Mouse (Mus musculus): ENCODE data around the gene Arap1. TPM values are rescaled to one million over a fixed set of nuclear protein-coding genes. Genes with fewer than 3 reads are reported as not detected.

Gene Arap1
- polyA plus RNA-seq, 1 experiment from 2014 or later, result 75.5 TPM

- H3K9ac ChIP-seq (ENCODE audit: low read depth, low read length), result no peak overlapping the region
- H3K4me2 ChIP-seq (ENCODE audit: low read depth, low read length), result no peak overlapping the region
- no peaks in the 10 kb centered on the region for H3K36me3 ChIP-seq (ENCODE audit: control insufficient read depth, insufficient read depth, low read length)
- DNase-seq (ENCODE audit: low spot score), result no peak
- no peaks in the 10 kb centered on the region for H3K9me3 ChIP-seq (ENCODE audit: control insufficient read depth, low read length)
- no peaks in the 10 kb centered on the region for H3K27me3 ChIP-seq (replicated peaks; ENCODE audit: control insufficient read depth, insufficient read depth, low read length)
- no peaks in the 10 kb centered on the region for H3K4me1 ChIP-seq (ENCODE audit: control insufficient read depth, insufficient read depth, low read length)
- H3K27ac ChIP-seq (replicated peaks; ENCODE audit: low read depth, low read length), result no peak overlapping the region
- no peak overlapping the region for H3K4me3 ChIP-seq (ENCODE audit: low read depth, low read length)
- 38% methylated on average over 3 of the region's 3 CpGs for WGBS
- no peak for ATAC-seq (ENCODE audit: low read depth)
Measured at GRCm38 (mm10) chr7:101356868-101357267, 9.0 kb downstream of the Arap1 start.

GRCm38 (mm10) chr7:101360406-101360805 is 12.5 kb downstream of the Arap1 start:
- H3K36me3 ChIP-seq (ENCODE audit: control insufficient read depth, insufficient read depth, low read length), result no peaks in the 10 kb centered on the region
- H3K9ac ChIP-seq (ENCODE audit: low read depth, low read length), result no peak overlapping the region
- H3K27me3 ChIP-seq (replicated peaks; ENCODE audit: control insufficient read depth, insufficient read depth, low read length), result no peaks in the 10 kb centered on the region
- no peak overlapping the region for H3K4me3 ChIP-seq (ENCODE audit: low read depth, low read length)
- H3K27ac ChIP-seq (replicated peaks; ENCODE audit: low read depth, low read length), result no peak overlapping the region
- no peaks in the 10 kb centered on the region for H3K4me1 ChIP-seq (ENCODE audit: control insufficient read depth, insufficient read depth, low read length)
- 58% methylated on average over 3 of the region's 3 CpGs for WGBS
- H3K9me3 ChIP-seq (ENCODE audit: control insufficient read depth, low read length), result no peaks in the 10 kb centered on the region
- DNase-seq (ENCODE audit: low spot score), result no peak
- no peak for ATAC-seq (ENCODE audit: low read depth)
- H3K4me2 ChIP-seq (ENCODE audit: low read depth, low read length), result no peak overlapping the region

- DNase-seq (ENCODE audit: low spot score) (no peak), ATAC-seq (ENCODE audit: low read depth) (no peak)
- Histone ChIP-seq H3K9me3 (ENCODE audit: control insufficient read depth, low read length) (no peaks in the 10 kb centered on the region), H3K36me3 (ENCODE audit: control insufficient read depth, insufficient read depth, low read length) (no peaks in the 10 kb centered on the region), H3K27ac (replicated peaks; ENCODE audit: low read depth, low read length) (no peak overlapping the region), H3K4me1 (ENCODE audit: control insufficient read depth, insufficient read depth, low read length) (no peaks in the 10 kb centered on the region), H3K9ac (ENCODE audit: low read depth, low read length) (no peak overlapping the region), H3K4me3 (ENCODE audit: low read depth, low read length) (no peak overlapping the region), H3K27me3 (replicated peaks; ENCODE audit: control insufficient read depth, insufficient read depth, low read length) (no peaks in the 10 kb centered on the region), H3K4me2 (ENCODE audit: low read depth, low read length) (no peak overlapping the region)
- 73% methylated on average over 4 of the region's 4 CpGs for WGBS
Measured at GRCm38 (mm10) chr7:101361021-101361420, 13.2 kb downstream of the Arap1 start.

- ATAC-seq (ENCODE audit: low read depth) (no peak), DNase-seq (ENCODE audit: low spot score) (no peak)
- Histone ChIP-seq H3K9me3 (ENCODE audit: control insufficient read depth, low read length) (no peaks in the 10 kb centered on the region), H3K4me1 (ENCODE audit: control insufficient read depth, insufficient read depth, low read length) (no peaks in the 10 kb centered on the region), H3K4me3 (ENCODE audit: low read depth, low read length) (no peak overlapping the region), H3K36me3 (ENCODE audit: control insufficient read depth, insufficient read depth, low read length) (no peaks in the 10 kb centered on the region), H3K27me3 (replicated peaks; ENCODE audit: control insufficient read depth, insufficient read depth, low read length) (no peaks in the 10 kb centered on the region), H3K27ac (replicated peaks; ENCODE audit: low read depth, low read length) (no peak overlapping the region), H3K4me2 (ENCODE audit: low read depth, low read length) (no peak overlapping the region), H3K9ac (ENCODE audit: low read depth, low read length) (no peak overlapping the region)
- 58% methylated on average over 3 of the region's 4 CpGs for whole genome bisulfite sequencing
Measured at GRCm38 (mm10) chr7:101361767-101362166, 13.9 kb downstream of the Arap1 start.

GRCm38 (mm10) chr7:101362791-101363191 is 14.9 kb downstream of the Arap1 start:
- Histone ChIP-seq H3K4me1 (ENCODE audit: control insufficient read depth, insufficient read depth, low read length) (no peaks in the 10 kb centered on the region), H3K9ac (ENCODE audit: low read depth, low read length) (no peak overlapping the region), H3K27me3 (replicated peaks; ENCODE audit: control insufficient read depth, insufficient read depth, low read length) (no peaks in the 10 kb centered on the region), H3K4me2 (ENCODE audit: low read depth, low read length) (no peak overlapping the region), H3K36me3 (ENCODE audit: control insufficient read depth, insufficient read depth, low read length) (no peaks in the 10 kb centered on the region), H3K9me3 (ENCODE audit: control insufficient read depth, low read length) (no peaks in the 10 kb centered on the region), H3K4me3 (ENCODE audit: low read depth, low read length) (no peak overlapping the region), H3K27ac (replicated peaks; ENCODE audit: low read depth, low read length) (no peak overlapping the region)
- ATAC-seq (ENCODE audit: low read depth) (no peak), DNase-seq (ENCODE audit: low spot score) (no peak)
- WGBS, result 78% methylated on average over 4 of the region's 5 CpGs

GRCm38 (mm10) chr7:101363914-101364313 is 16.0 kb downstream of the Arap1 start:
- WGBS, result 72% methylated on average over 5 of the region's 5 CpGs
- no peak overlapping the region for H3K27ac ChIP-seq (replicated peaks; ENCODE audit: low read depth, low read length)
- no peak overlapping the region for H3K4me2 ChIP-seq (ENCODE audit: low read depth, low read length)
- no peak overlapping the region for H3K4me3 ChIP-seq (ENCODE audit: low read depth, low read length)
- DNase-seq (ENCODE audit: low spot score) (no peak), ATAC-seq (ENCODE audit: low read depth) (no peak)
- H3K9ac ChIP-seq (ENCODE audit: low read depth, low read length), result no peak overlapping the region
- H3K9me3 ChIP-seq (ENCODE audit: control insufficient read depth, low read length), result no peaks in the 10 kb centered on the region
- no peaks in the 10 kb centered on the region for H3K4me1 ChIP-seq (ENCODE audit: control insufficient read depth, insufficient read depth, low read length)
- no peaks in the 10 kb centered on the region for H3K36me3 ChIP-seq (ENCODE audit: control insufficient read depth, insufficient read depth, low read length)
- no peaks in the 10 kb centered on the region for H3K27me3 ChIP-seq (replicated peaks; ENCODE audit: control insufficient read depth, insufficient read depth, low read length)

GRCm38 (mm10) chr7:101367901-101368852 is 20.3 kb downstream of the Arap1 start:
- Histone ChIP-seq H3K27me3 (replicated peaks; ENCODE audit: control insufficient read depth, insufficient read depth, low read length) (no peaks in the 10 kb centered on the region), H3K9me3 (ENCODE audit: control insufficient read depth, low read length) (no peaks in the 10 kb centered on the region), H3K4me1 (ENCODE audit: control insufficient read depth, insufficient read depth, low read length) (no peaks in the 10 kb centered on the region), H3K4me3 (ENCODE audit: low read depth, low read length) (no peak overlapping the region), H3K36me3 (ENCODE audit: control insufficient read depth, insufficient read depth, low read length) (no peaks in the 10 kb centered on the region), H3K9ac (ENCODE audit: low read depth, low read length) (no peak overlapping the region), H3K27ac (replicated peaks; ENCODE audit: low read depth, low read length) (no peak overlapping the region), H3K4me2 (ENCODE audit: low read depth, low read length) (no peak overlapping the region)
- ATAC-seq (ENCODE audit: low read depth) (no peak), DNase-seq (ENCODE audit: low spot score) (no peak)
- 55% methylated on average over 11 of the region's 11 CpGs for WGBS

GRCm38 (mm10) chr7:101369666-101370065 is 21.8 kb downstream of the Arap1 start:
- H3K27ac ChIP-seq (replicated peaks; ENCODE audit: low read depth, low read length), result no peak overlapping the region
- H3K4me1 ChIP-seq (ENCODE audit: control insufficient read depth, insufficient read depth, low read length), result no peaks in the 10 kb centered on the region
- no peaks in the 10 kb centered on the region for H3K27me3 ChIP-seq (replicated peaks; ENCODE audit: control insufficient read depth, insufficient read depth, low read length)
- H3K4me2 ChIP-seq (ENCODE audit: low read depth, low read length), result no peak overlapping the region
- H3K4me3 ChIP-seq (ENCODE audit: low read depth, low read length), result no peak overlapping the region
- no peak overlapping the region for H3K9ac ChIP-seq (ENCODE audit: low read depth, low read length)
- no peaks in the 10 kb centered on the region for H3K9me3 ChIP-seq (ENCODE audit: control insufficient read depth, low read length)
- WGBS, result 72% methylated on average over 7 of the region's 7 CpGs
- ATAC-seq (ENCODE audit: low read depth), result no peak
- no peaks in the 10 kb centered on the region for H3K36me3 ChIP-seq (ENCODE audit: control insufficient read depth, insufficient read depth, low read length)
- DNase-seq (ENCODE audit: low spot score), result no peak

GRCm38 (mm10) chr7:101373082-101373481 is 25.2 kb downstream of the Arap1 start:
- H3K9ac ChIP-seq (ENCODE audit: low read depth, low read length), result no peak overlapping the region
- ATAC-seq (ENCODE audit: low read depth), result peak; percentile 15; the same call in 1 of the 2 replicates

More at GRCm38 (mm10) chr7:101373082-101373481, 25.2 kb downstream of the Arap1 start:
- no peak overlapping the region for H3K4me2 ChIP-seq (ENCODE audit: low read depth, low read length)
- no peaks in the 10 kb centered on the region for H3K36me3 ChIP-seq (ENCODE audit: control insufficient read depth, insufficient read depth, low read length)
- H3K27me3 ChIP-seq (replicated peaks; ENCODE audit: control insufficient read depth, insufficient read depth, low read length), result no peaks in the 10 kb centered on the region
- H3K9me3 ChIP-seq (ENCODE audit: control insufficient read depth, low read length), result no peaks in the 10 kb centered on the region
- peaks cover 2% of the 10 kb centered on the region; the same call in 1 of the 2 replicates for H3K4me1 ChIP-seq (ENCODE audit: control insufficient read depth, insufficient read depth, low read length)
- 84% methylated on average over 17 of the region's 26 CpGs for WGBS
- DNase-seq (ENCODE audit: low spot score), result no peak
- H3K27ac ChIP-seq (replicated peaks; ENCODE audit: low read depth, low read length), result no peak overlapping the region
- no peak overlapping the region for H3K4me3 ChIP-seq (ENCODE audit: low read depth, low read length)

All from embryonic facial prominence, embryonic 14.5 days (tissue).